Mouse (Mus musculus): Measurements from ENCODE around the gene Olfr1373. TPM values are rescaled to one million over a fixed set of nuclear protein-coding genes. Genes with fewer than 3 reads are reported as not detected.
"Not testable (repeated sequence)": the region's sequence is repeated elsewhere in the genome, so short reads cannot be mapped to it uniquely, and the experiment has no call there.

The Olfr1373 gene
- polyA plus RNA-seq (2012; ENCODE audit: insufficient read depth, insufficient read length, missing spikeins) = not detected in 2 replicates

GRCm38 (mm10) chr11:52145428-52145827 lies at the start of gene Olfr1373:
Gene Olfr1373 (minus strand): TSS chr11:52145528.
- H3K27ac ChIP-seq (ENCODE audit: insufficient read depth, low read depth, low read length); H3K4me3 ChIP-seq (ENCODE audit: insufficient read depth, low read length); H3K4me1 ChIP-seq (ENCODE audit: control insufficient read depth, insufficient read depth, low read length): not testable (repeated sequence)

GRCm38 (mm10) chr11:52180651-52181050 lies 35.3 kb upstream of the Olfr1373 start:
- not testable (repeated sequence) for H3K4me1 ChIP-seq (ENCODE audit: control insufficient read depth, insufficient read depth, low read length); H3K27ac ChIP-seq (ENCODE audit: insufficient read depth, low read depth, low read length); H3K4me3 ChIP-seq (ENCODE audit: insufficient read depth, low read length)

GRCm38 (mm10) chr11:52179897-52180296 lies 34.6 kb upstream of the Olfr1373 start:
- not testable (repeated sequence) for H3K27ac ChIP-seq (ENCODE audit: insufficient read depth, low read depth, low read length); H3K4me3 ChIP-seq (ENCODE audit: insufficient read depth, low read length); H3K4me1 ChIP-seq (ENCODE audit: control insufficient read depth, insufficient read depth, low read length)

- TF ChIP-seq CTCF (IDR thresholded peaks at IDR 0.05; ENCODE audit: low read depth, low read length) = no peak
- no peak for TF ChIP-seq POLR2A (IDR thresholded peaks at IDR 0.05; ENCODE audit: borderline replicate concordance, low read depth, low read length)
- Histone ChIP-seq H3K4me3 (ENCODE audit: insufficient read depth, low read length) (peak overlapping the region; percentile 60), H3K4me1 (ENCODE audit: control insufficient read depth, insufficient read depth, low read length) (no peaks in the 10 kb centered on the region), H3K27ac (ENCODE audit: insufficient read depth, low read depth, low read length) (no peak overlapping the region)
Observed at GRCm38 (mm10) chr11:52168461-52168860, 23.1 kb upstream of the Olfr1373 start.

GRCm38 (mm10) chr11:52167901-52168302 lies 22.6 kb upstream of the Olfr1373 start:
- H3K27ac ChIP-seq (ENCODE audit: insufficient read depth, low read depth, low read length); H3K4me1 ChIP-seq (ENCODE audit: control insufficient read depth, insufficient read depth, low read length): not testable (repeated sequence)
- H3K4me3 ChIP-seq (ENCODE audit: insufficient read depth, low read length) = peak overlapping the region; percentile 60

GRCm38 (mm10) chr11:52167126-52167525 lies 21.8 kb upstream of the Olfr1373 start:
- no peaks in the 10 kb centered on the region for H3K4me1 ChIP-seq (ENCODE audit: control insufficient read depth, insufficient read depth, low read length)
- H3K4me3 ChIP-seq (ENCODE audit: insufficient read depth, low read length) = no peak overlapping the region
- TF ChIP-seq CTCF (IDR thresholded peaks at IDR 0.05; ENCODE audit: low read depth, low read length) (no peak), POLR2A (IDR thresholded peaks at IDR 0.05; ENCODE audit: borderline replicate concordance, low read depth, low read length) (no peak)
- H3K27ac ChIP-seq (ENCODE audit: insufficient read depth, low read depth, low read length) = no peak overlapping the region

GRCm38 (mm10) chr11:52163926-52164325 lies 18.6 kb upstream of the Olfr1373 start:
- H3K27ac ChIP-seq (ENCODE audit: insufficient read depth, low read depth, low read length) = no peak overlapping the region
- no peaks in the 10 kb centered on the region for H3K4me1 ChIP-seq (ENCODE audit: control insufficient read depth, insufficient read depth, low read length)
- H3K4me3 ChIP-seq (ENCODE audit: insufficient read depth, low read length) = no peak overlapping the region
- TF ChIP-seq CTCF (IDR thresholded peaks at IDR 0.05; ENCODE audit: low read depth, low read length) (no peak), POLR2A (IDR thresholded peaks at IDR 0.05; ENCODE audit: borderline replicate concordance, low read depth, low read length) (no peak)

- H3K4me1 ChIP-seq (ENCODE audit: control insufficient read depth, insufficient read depth, low read length); H3K4me3 ChIP-seq (ENCODE audit: insufficient read depth, low read length); H3K27ac ChIP-seq (ENCODE audit: insufficient read depth, low read depth, low read length): not testable (repeated sequence)
Observed at GRCm38 (mm10) chr11:52143675-52144074, 1.7 kb downstream of the Olfr1373 start.

GRCm38 (mm10) chr11:52130451-52131068 lies 14.8 kb downstream of the Olfr1373 start:
- Histone ChIP-seq H3K27ac (ENCODE audit: insufficient read depth, low read depth, low read length) (no peak overlapping the region), H3K4me3 (ENCODE audit: insufficient read depth, low read length) (no peak overlapping the region), H3K4me1 (ENCODE audit: control insufficient read depth, insufficient read depth, low read length) (no peaks in the 10 kb centered on the region)
- TF ChIP-seq CTCF (IDR thresholded peaks at IDR 0.05; ENCODE audit: low read depth, low read length) (no peak), POLR2A (IDR thresholded peaks at IDR 0.05; ENCODE audit: borderline replicate concordance, low read depth, low read length) (no peak)

- Histone ChIP-seq H3K4me3 (ENCODE audit: insufficient read depth, low read length) (no peak overlapping the region), H3K27ac (ENCODE audit: insufficient read depth, low read depth, low read length) (no peak overlapping the region), H3K4me1 (ENCODE audit: control insufficient read depth, insufficient read depth, low read length) (no peaks in the 10 kb centered on the region)
- TF ChIP-seq CTCF (IDR thresholded peaks at IDR 0.05; ENCODE audit: low read depth, low read length) (no peak), POLR2A (IDR thresholded peaks at IDR 0.05; ENCODE audit: borderline replicate concordance, low read depth, low read length) (no peak)
Observed at GRCm38 (mm10) chr11:52129621-52130450, 15.5 kb downstream of the Olfr1373 start.

- TF ChIP-seq CTCF (IDR thresholded peaks at IDR 0.05; ENCODE audit: low read depth, low read length) = 0 out of 2 replicates have a peak, but pooled peaks have one; percentile 32
- TF ChIP-seq POLR2A (IDR thresholded peaks at IDR 0.05; ENCODE audit: borderline replicate concordance, low read depth, low read length) = no peak
- Histone ChIP-seq H3K4me3 (ENCODE audit: insufficient read depth, low read length) (no peak overlapping the region), H3K27ac (ENCODE audit: insufficient read depth, low read depth, low read length) (no peak overlapping the region), H3K4me1 (ENCODE audit: control insufficient read depth, insufficient read depth, low read length) (no peaks in the 10 kb centered on the region)
Observed at GRCm38 (mm10) chr11:52129171-52129570, 16.2 kb downstream of the Olfr1373 start.
